Comparison of ENCODE assay signal across 15 mouse cellular contexts in the genomic region with DNA sequence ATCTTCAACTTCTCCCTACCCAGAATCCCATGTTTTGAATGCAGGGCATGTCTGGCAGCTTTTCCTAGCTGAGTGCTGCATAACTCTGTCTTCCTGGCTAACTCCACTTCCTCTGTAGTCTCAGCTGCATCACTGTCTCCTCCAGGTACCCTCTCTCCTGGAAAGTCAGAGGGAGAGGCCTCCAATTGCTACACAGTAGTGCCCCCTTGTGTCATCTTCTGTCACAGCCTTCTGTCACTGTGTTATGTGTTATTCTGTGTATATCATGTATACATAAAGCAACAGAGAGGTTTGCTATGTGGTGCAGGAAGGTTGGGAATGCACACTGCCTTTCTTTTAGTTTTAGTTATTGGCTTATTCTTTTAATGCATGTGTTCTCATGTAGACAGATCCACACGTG.
A peak's percentile ranks its signal among the peaks of the same experiment; 100 is the strongest.
DNase-seq lines count a peak whose midpoint lies in the region; ATAC-seq and TF ChIP-seq lines count a peak whose summit lies in the region.
"Had no signal": no experiment of that assay in that cellular context is flagged by ENCODE, and none has a peak within 500 bp of the region (broad histone marks: within the 10 kb centered on the region; RNA-seq: fewer than 3 reads in every experiment).

No protein-coding gene starts in this region.

- H3K27ac ChIP-seq in intestine, postnatal 0 days (ENCODE audit: low read depth, low read length): no peak overlapping the region
- H3K27ac ChIP-seq in intestine, embryonic 15.5 days: no peak overlapping the region
- H3K27ac ChIP-seq: embryonic facial prominence, embryonic 15.5 days; forebrain, embryonic 13.5 days; gastrocnemius, adult 2 months had no signal

- H3K9me3 ChIP-seq in intestine, postnatal 0 days (ENCODE audit: control insufficient read depth): no peaks in the 10 kb centered on the region
- H3K9me3 ChIP-seq in intestine, embryonic 15.5 days: no peaks in the 10 kb centered on the region
- H3K9me3 ChIP-seq: embryonic facial prominence, embryonic 15.5 days; forebrain, embryonic 13.5 days had no signal

- no peak overlapping the region for H3K4me2 ChIP-seq in intestine, postnatal 0 days (replicated peaks; ENCODE audit: low read depth)
- no peak overlapping the region for H3K4me2 ChIP-seq in intestine, embryonic 15.5 days (replicated peaks)
- H3K4me2 ChIP-seq: embryonic facial prominence, embryonic 15.5 days; forebrain, embryonic 13.5 days had no signal

- H3K4me3 ChIP-seq in intestine, postnatal 0 days (ENCODE audit: low read depth, low read length): no peak overlapping the region
- no peak overlapping the region for H3K4me3 ChIP-seq in intestine, embryonic 15.5 days (replicated peaks)
- H3K4me3 ChIP-seq: embryonic facial prominence, embryonic 15.5 days; forebrain, embryonic 13.5 days; gastrocnemius, adult 2 months had no signal

- intact Hi-C loops in left cerebral cortex, postnatal 25 days (cut with DNase I): no loop called here

- ATAC-seq in intestine, postnatal 0 days: no peak
- no peak for ATAC-seq in intestine, embryonic 15.5 days
- ATAC-seq in megakaryocyte-erythroid progenitor cell, adult 5-6 weeks (replicated peaks; ENCODE audit: low FRiP score, low TSS enrichment, poor library complexity, severe bottlenecking): peak; percentile 84
- ATAC-seq: forebrain, embryonic 13.5 days; Patski had no signal

- no peaks in the 10 kb centered on the region for H3K4me1 ChIP-seq in intestine, postnatal 0 days (replicated peaks; ENCODE audit: control insufficient read depth, insufficient read depth, low read length)
- no peaks in the 10 kb centered on the region for H3K4me1 ChIP-seq in intestine, embryonic 15.5 days (replicated peaks)
- H3K4me1 ChIP-seq: embryonic facial prominence, embryonic 15.5 days; forebrain, embryonic 13.5 days had no signal

- no peak overlapping the region for H3K9ac ChIP-seq in intestine, postnatal 0 days (ENCODE audit: low read depth, low read length)
- no peak overlapping the region for H3K9ac ChIP-seq in intestine, embryonic 15.5 days
- H3K9ac ChIP-seq: embryonic facial prominence, embryonic 15.5 days; forebrain, embryonic 13.5 days had no signal

- 76% methylated on average over 1 of the region's 1 CpGs for WGBS in intestine, postnatal 0 days
- WGBS in intestine, embryonic 15.5 days: 81% methylated on average over 1 of the region's 1 CpGs

- H3K27me3 ChIP-seq in intestine, postnatal 0 days (replicated peaks; ENCODE audit: control insufficient read depth, insufficient read depth, low read length): no peaks in the 10 kb centered on the region
- H3K27me3 ChIP-seq in intestine, embryonic 15.5 days (replicated peaks): no peaks in the 10 kb centered on the region
- H3K27me3 ChIP-seq: embryonic facial prominence, embryonic 15.5 days; forebrain, embryonic 13.5 days; Patski had no signal

- peak; percentile 5 for DNase-seq in retina, postnatal 1 day
- DNase-seq in retina, embryonic 14.5 days (ENCODE audit: low spot score): no peak
- no peak for DNase-seq in left cerebral cortex, postnatal 25 days (ENCODE audit: low spot score in 2 of 2)
- DNase-seq in kidney, adult 9 months: no peak
- DNase-seq: cerebellum, adult 9-10 months; gastrocnemius, adult 2 months; heart, postnatal 4 days; kidney, postnatal 4 days; lung, postnatal 4 days had no signal

- TF ChIP-seq CTCF in intestine, postnatal 0 days (IDR thresholded peaks at IDR 0.05; ENCODE audit: low read depth): peak; percentile 28; the same call in 1 of the 2 replicates

- no peaks in the 10 kb centered on the region for H3K36me3 ChIP-seq in intestine, postnatal 0 days (ENCODE audit: control insufficient read depth, insufficient read depth)
- no peaks in the 10 kb centered on the region for H3K36me3 ChIP-seq in intestine, embryonic 15.5 days
- H3K36me3 ChIP-seq: embryonic facial prominence, embryonic 15.5 days had no signal
